Mouse (Mus musculus) kidney, adult 2 months (tissue): ENCODE results near the gene Hist1h2ac. TPM values are rescaled to one million over a fixed set of nuclear protein-coding genes. Genes with fewer than 3 reads are reported as not detected.

ENCODE experiments used
- DNase-seq: peaks from one replicate; pipeline ENCODE4 v3.0.0; 2021
- H3K27ac ChIP-seq: fragments of 200-500 bp; 2 replicates; pipeline ENCODE4 v1.5.1; 2012; ENCODE audit warnings: low read depth, low read length, control low read depth, inconsistent platforms; ENCODE audit not compliant: insufficient read depth
- H3K27me3 ChIP-seq: fragments of 200-500 bp; replicated peaks from 2 replicates; pipeline ENCODE4 v1.6.1; 2012; ENCODE audit warnings: mild to moderate bottlenecking, moderate library complexity, low read length, inconsistent platforms; ENCODE audit not compliant: control insufficient read depth, insufficient read depth
- H3K36me3 ChIP-seq: fragments of 200-500 bp; 2 replicates; pipeline ENCODE4 v1.6.1; 2012; ENCODE audit warnings: mild to moderate bottlenecking, moderate library complexity, low read length, inconsistent platforms; ENCODE audit not compliant: control insufficient read depth, insufficient read depth
- H3K4me1 ChIP-seq: fragments of 200-500 bp; 2 replicates; pipeline ENCODE4 v1.6.1; 2011; ENCODE audit warnings: low read length; ENCODE audit not compliant: control insufficient read depth, insufficient read depth
- H3K4me3 ChIP-seq: fragments of 200-500 bp; 2 replicates; pipeline ENCODE4 v1.5.1; 2011; ENCODE audit warnings: mild to moderate bottlenecking, low read depth, low read length, control low read depth; ENCODE audit not compliant: insufficient read depth
- CTCF ChIP-seq: fragments of 200-500 bp; conservative IDR thresholded peaks from 2 replicates; pipeline ENCODE4 v1.5.1; 2011; ENCODE audit warnings: low read depth, mild to moderate bottlenecking, control low read depth, low read length, moderate library complexity, mixed read lengths; ENCODE audit not compliant: insufficient read depth, insufficient read length
- POLR2A ChIP-seq: fragments of 200-500 bp; IDR thresholded peaks from one replicate; pipeline ENCODE4 v1.6.1; 2011; ENCODE audit warnings: low read depth, low read length, control low read depth
- WGBS: fragments of 180-500 bp; shearing (Covaris S2); methylation state at CpG from one replicate; pipeline ENCODE4 v1.1.7; 2018; 5-methylcytosine and 5-hydroxymethylcytosine counted together
- polyA plus RNA-seq: library from polyadenylated mRNA; depleted of rRNA; stranded (reverse); fragments of >200 nt; gene quantifications from 2 replicates; pipeline ENCODE4 v1.2.3, GENCODE M21; 2012; rRNA removed

Gene Hist1h2ac
- polyA plus RNA-seq, 1 experiment, result 0.44 TPM

- Histone ChIP-seq H3K27me3 (no peaks in the 10 kb centered on the region), H3K4me3 (no peak overlapping the region), H3K36me3 (no peaks in the 10 kb centered on the region), H3K4me1 (peaks cover 3% of the 10 kb centered on the region; the same call in 1 of the 2 replicates), H3K27ac (no peak overlapping the region)
- TF ChIP-seq CTCF (no peak), POLR2A (no peak)
- WGBS, result 89% methylated on average over 1 of the region's 1 CpGs
- DNase-seq, result no peak
Observed at GRCm38 (mm10) chr13:23682623-23682946, 1.2 kb downstream of the Hist1h2ac start.

DNA sequence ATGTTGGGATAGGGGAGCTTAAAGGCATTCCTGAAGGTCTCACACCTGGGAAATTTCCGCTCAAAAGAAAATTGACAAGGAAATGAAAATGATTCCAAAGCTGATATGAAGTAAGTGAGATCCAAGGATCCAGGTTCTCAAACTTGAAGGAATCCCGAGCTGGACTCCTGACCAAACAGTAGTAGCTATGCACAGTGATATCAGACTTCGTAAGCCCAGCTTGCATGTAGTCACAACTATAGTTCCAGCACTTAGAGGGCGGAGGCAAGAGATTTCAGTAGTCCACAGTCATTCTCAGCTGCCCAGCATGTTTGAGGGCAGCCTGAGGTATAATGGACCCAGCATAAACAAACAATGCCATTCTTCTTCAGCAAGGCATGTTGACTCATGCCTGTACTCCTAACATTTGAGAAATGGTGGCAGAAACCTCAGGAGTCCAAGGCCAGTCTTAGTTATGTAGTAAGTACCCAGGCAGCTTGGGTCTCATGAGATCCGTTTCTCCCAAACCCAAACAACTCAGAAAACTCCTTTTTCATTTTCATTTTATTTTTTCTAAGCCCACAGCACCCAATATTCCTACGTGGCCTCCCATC, 1.7 kb downstream of the Hist1h2ac start:
- Histone ChIP-seq H3K27me3 (no peaks in the 10 kb centered on the region), H3K27ac (no peak overlapping the region), H3K4me3 (no peak overlapping the region), H3K4me1 (peaks cover 3% of the 10 kb centered on the region; the same call in 1 of the 2 replicates), H3K36me3 (no peaks in the 10 kb centered on the region)
- WGBS, result 93% methylated on average over 6 of the region's 6 CpGs
- DNase-seq, result no peak
- TF ChIP-seq POLR2A (no peak), CTCF (no peak)

GRCm38 (mm10) chr13:23662536-23662935, 21.2 kb downstream of the Hist1h2ac start:
- TF ChIP-seq CTCF (no peak), POLR2A (no peak)
- DNase-seq, result no peak
- Histone ChIP-seq H3K4me3 (no peak overlapping the region), H3K27me3 (no peaks in the 10 kb centered on the region), H3K36me3 (no peaks in the 10 kb centered on the region), H3K27ac (no peak overlapping the region), H3K4me1 (no peaks in the 10 kb centered on the region)
- 63% methylated on average over 3 of the region's 3 CpGs for WGBS

- Histone ChIP-seq H3K27me3 (no peaks in the 10 kb centered on the region), H3K36me3 (no peaks in the 10 kb centered on the region), H3K4me1 (no peaks in the 10 kb centered on the region), H3K27ac (no peak overlapping the region), H3K4me3 (no peak overlapping the region)
- DNase-seq, result no peak
- WGBS, result 41% methylated on average over 6 of the region's 6 CpGs
- TF ChIP-seq CTCF (no peak), POLR2A (no peak)
Observed at GRCm38 (mm10) chr13:23659636-23660366, 23.9 kb downstream of the Hist1h2ac start.

Other genes with a start within 250 kb of the Hist1h2ac start
- gene Btn1a1, start 218.0 kb downstream of the Hist1h2ac start, polyA plus RNA-seq, result not detected in 2 replicates
- not detected in 2 replicates for gene Btn2a2, start 195.1 kb downstream of the Hist1h2ac start, polyA plus RNA-seq
- gene Hist1h4h, start 152.9 kb downstream of the Hist1h2ac start, polyA plus RNA-seq, result 44.7 and 57.5 TPM in 2 replicates
- gene Hist1h2af, start 150.0 kb downstream of the Hist1h2ac start, polyA plus RNA-seq, result 4.3 and 8.0 TPM in 2 replicates
- 0.25 and 0.58 TPM in 2 replicates for gene Hist1h3g, start 148.5 kb downstream of the Hist1h2ac start, polyA plus RNA-seq
- 0.27 and 0.36 TPM in 2 replicates for gene Hist1h2bh, start 140.6 kb downstream of the Hist1h2ac start, polyA plus RNA-seq
- 0.74 and 0.87 TPM in 2 replicates for gene Hist1h3f, start 139.9 kb downstream of the Hist1h2ac start, polyA plus RNA-seq
- gene Hist1h4f, start 132.3 kb downstream of the Hist1h2ac start, polyA plus RNA-seq, result 1.4 and 2.5 TPM in 2 replicates
- 0.05 and 0.09 TPM in 2 replicates for gene Hist1h1d, start 130.7 kb downstream of the Hist1h2ac start, polyA plus RNA-seq
- gene Hist1h3e, start 121.6 kb downstream of the Hist1h2ac start, polyA plus RNA-seq, result 3.8 and 4.3 TPM in 2 replicates
- 0.22 and 0.58 TPM in 2 replicates for gene Hist1h2ae, start 112.7 kb downstream of the Hist1h2ac start, polyA plus RNA-seq
- gene Hist1h2bg, start 112.6 kb downstream of the Hist1h2ac start, polyA plus RNA-seq, result 3.1 and 4.6 TPM in 2 replicates
- 0.30 and 0.99 TPM in 2 replicates for gene Hist1h2bf, start 109.8 kb downstream of the Hist1h2ac start, polyA plus RNA-seq
- gene Hist1h2ad, start 109.6 kb downstream of the Hist1h2ac start, polyA plus RNA-seq, result not detected in 2 replicates
- 0.68 and 0.88 TPM in 2 replicates for gene Hist1h3d, start 108.2 kb downstream of the Hist1h2ac start, polyA plus RNA-seq
- gene Hist1h4d, start 102.3 kb downstream of the Hist1h2ac start, polyA plus RNA-seq, result 3.7 and 5.4 TPM in 2 replicates
- 1.2 TPM in 2 replicates for gene Hist1h2be, start 62.8 kb downstream of the Hist1h2ac start, polyA plus RNA-seq
- 1.2 and 1.4 TPM in 2 replicates for gene Hist1h1e, start 61.4 kb downstream of the Hist1h2ac start, polyA plus RNA-seq
- gene Hist1h2bc, start 251 bp upstream of the Hist1h2ac start, polyA plus RNA-seq, result 473 and 571 TPM in 2 replicates
- not detected in 2 replicates for gene Hist1h1t, start 11.9 kb upstream of the Hist1h2ac start, polyA plus RNA-seq
- 9.4 and 10.3 TPM in 2 replicates for gene Hist1h4c, start 14.5 kb upstream of the Hist1h2ac start, polyA plus RNA-seq
- 21.2 and 21.4 TPM in 2 replicates for gene Hfe, start 26.9 kb upstream of the Hist1h2ac start, polyA plus RNA-seq
- gene Hist1h1c, start 54.9 kb upstream of the Hist1h2ac start, polyA plus RNA-seq, result 68.7 and 76.0 TPM in 2 replicates
- 0.39 and 1.1 TPM in 2 replicates for gene Hist1h3c, start 61.7 kb upstream of the Hist1h2ac start, polyA plus RNA-seq
- 2.0 and 2.8 TPM in 2 replicates for gene Hist1h2bb, start 62.8 kb upstream of the Hist1h2ac start, polyA plus RNA-seq
- 1.3 and 1.5 TPM in 2 replicates for gene Hist1h2ab, start 67.2 kb upstream of the Hist1h2ac start, polyA plus RNA-seq
- gene Hist1h3b, start 68.3 kb upstream of the Hist1h2ac start, polyA plus RNA-seq, result 0.88 and 1.4 TPM in 2 replicates
- gene Hist1h4b, start 73.1 kb upstream of the Hist1h2ac start, polyA plus RNA-seq, result 3.1 and 5.3 TPM in 2 replicates
- 0.91 and 2.3 TPM in 2 replicates for gene Hist1h4a, start 77.3 kb upstream of the Hist1h2ac start, polyA plus RNA-seq
- 0.74 and 1.5 TPM in 2 replicates for gene Hist1h3a, start 78.4 kb upstream of the Hist1h2ac start, polyA plus RNA-seq
- 0.22 TPM in 1 of 2 replicates, not detected in the other for gene Hist1h1a, start 79.7 kb upstream of the Hist1h2ac start, polyA plus RNA-seq
- gene Trim38, start 86.0 kb upstream of the Hist1h2ac start, polyA plus RNA-seq, result 0.05 TPM in 1 of 2 replicates, not detected in the other
- gene Slc17a2, start 123.0 kb upstream of the Hist1h2ac start, polyA plus RNA-seq, result 6.9 and 13.7 TPM in 2 replicates
- gene Slc17a3, start 155.5 kb upstream of the Hist1h2ac start, polyA plus RNA-seq, result 142 and 150 TPM in 2 replicates
- gene Slc17a1, start 183.8 kb upstream of the Hist1h2ac start, polyA plus RNA-seq, result 284 and 312 TPM in 2 replicates
- gene Slc17a4, start 231.1 kb upstream of the Hist1h2ac start, polyA plus RNA-seq, result 2.6 and 2.8 TPM in 2 replicates